Mouse (Mus musculus) 416B (cell line): ENCODE measurements around the gene Slc7a14.

Source experiments
- DNase-seq: peaks from one replicate; pipeline ENCODE4 v3.0.0; 2011; ENCODE audit warnings: low read depth

Slc7a14 gene

GRCm38 (mm10) chr3:31261418-31262014 is 48.7 kb downstream of the Slc7a14 start:
- DNase-seq, result no peak

- no peak for DNase-seq
These were observed 49.2 kb downstream of the Slc7a14 start for GRCm38 (mm10) chr3:31260964-31261346.

GRCm38 (mm10) chr3:31260329-31260963 is 49.7 kb downstream of the Slc7a14 start:
- peak; percentile 58 for DNase-seq

- peak; percentile 17 for DNase-seq
These were observed 50.5 kb downstream of the Slc7a14 start for GRCm38 (mm10) chr3:31259553-31260255.

- no peak for DNase-seq
These were observed 55.8 kb downstream of the Slc7a14 start for GRCm38 (mm10) chr3:31254427-31254826.

- no peak for DNase-seq
These were observed 56.3 kb downstream of the Slc7a14 start for GRCm38 (mm10) chr3:31253862-31254261.

GRCm38 (mm10) chr3:31252566-31252965 is 57.6 kb downstream of the Slc7a14 start:
- DNase-seq, result no peak

GRCm38 (mm10) chr3:31243478-31243877 is 66.7 kb downstream of the Slc7a14 start:
- DNase-seq, result no peak

GRCm38 (mm10) chr3:31240840-31241239 is 69.3 kb downstream of the Slc7a14 start:
- no peak for DNase-seq

- DNase-seq, result no peak
These were observed 70.5 kb downstream of the Slc7a14 start for GRCm38 (mm10) chr3:31239645-31240044.

GRCm38 (mm10) chr3:31237936-31238335 is 72.2 kb downstream of the Slc7a14 start:
- DNase-seq, result no peak

GRCm38 (mm10) chr3:31236146-31236545 is 74.0 kb downstream of the Slc7a14 start:
- no peak for DNase-seq

- DNase-seq, result no peak
These were observed 75.8 kb downstream of the Slc7a14 start for GRCm38 (mm10) chr3:31234356-31234755.

- DNase-seq, result no peak
These were observed 76.3 kb downstream of the Slc7a14 start for GRCm38 (mm10) chr3:31233746-31234312.

- DNase-seq, result no peak
These were observed 80.9 kb downstream of the Slc7a14 start for GRCm38 (mm10) chr3:31229281-31229680.

GRCm38 (mm10) chr3:31228487-31228886 is 81.7 kb downstream of the Slc7a14 start:
- DNase-seq, result no peak

GRCm38 (mm10) chr3:31223551-31223950 is 86.6 kb downstream of the Slc7a14 start:
- no peak for DNase-seq

GRCm38 (mm10) chr3:31220040-31220439 is 90.1 kb downstream of the Slc7a14 start:
- no peak for DNase-seq

GRCm38 (mm10) chr3:31219483-31219882 is 90.7 kb downstream of the Slc7a14 start:
- peak; percentile 81 for DNase-seq

- no peak for DNase-seq
These were observed 92.7 kb downstream of the Slc7a14 start for GRCm38 (mm10) chr3:31217523-31217922.

- no peak for DNase-seq
These were observed 96.4 kb downstream of the Slc7a14 start for GRCm38 (mm10) chr3:31213802-31214201.

- DNase-seq, result no peak
These were observed 97.8 kb downstream of the Slc7a14 start for GRCm38 (mm10) chr3:31212205-31213038.
